Mouse (Mus musculus) liver, embryonic 15.5 days (tissue): ENCODE measurements around the gene Fbxw7. TPM values are rescaled to one million over a fixed set of nuclear protein-coding genes. Genes with fewer than 3 reads are reported as not detected.

Experiments
- ATAC-seq: fragments of 200-750 bp; cut with Nextera tagmentation; 2 replicates; pipeline ENCODE4 v1.8.0; 2017; ENCODE audit warnings: moderate number of reproducible peaks, mild to moderate bottlenecking, moderate library complexity; ENCODE audit not compliant: insufficient read depth
- H3K27ac ChIP-seq: fragments of 300-500 bp; sonication (generic); replicated peaks from 2 replicates; pipeline ENCODE4 v1.5.1; 2015; ENCODE audit warnings: mild to moderate bottlenecking, inconsistent platforms
- H3K27me3 ChIP-seq: fragments of 300-500 bp; sonication (generic); 2 replicates; pipeline ENCODE4 v1.6.1; 2015; ENCODE audit warnings: mild to moderate bottlenecking, inconsistent platforms
- H3K36me3 ChIP-seq: fragments of 300-500 bp; sonication (generic); replicated peaks from 2 replicates; pipeline ENCODE4 v1.6.1; 2015; ENCODE audit warnings: moderate library complexity, mild to moderate bottlenecking, inconsistent platforms
- H3K4me1 ChIP-seq: fragments of 300-500 bp; sonication (generic); replicated peaks from 2 replicates; pipeline ENCODE4 v1.6.1; 2015; ENCODE audit warnings: inconsistent platforms
- H3K4me2 ChIP-seq: fragments of 300-500 bp; sonication (generic); 2 replicates; pipeline ENCODE4 v1.6.1; 2015; ENCODE audit warnings: moderate library complexity, mild to moderate bottlenecking, inconsistent platforms
- H3K4me3 ChIP-seq: fragments of 300-500 bp; sonication (generic); replicated peaks from 2 replicates; pipeline ENCODE4 v1.5.1; 2015; ENCODE audit warnings: mild to moderate bottlenecking, inconsistent platforms
- H3K9ac ChIP-seq: fragments of 300-500 bp; sonication (generic); 2 replicates; pipeline ENCODE4 v1.6.1; 2015; ENCODE audit warnings: moderate library complexity, mild to moderate bottlenecking, inconsistent platforms
- H3K9me3 ChIP-seq: fragments of 300-500 bp; sonication (generic); replicated peaks from 2 replicates; pipeline ENCODE4 v1.6.1; 2016; ENCODE audit warnings: inconsistent platforms
- WGBS: fragments of 180-500 bp; shearing (Covaris S2); methylation state at CpG from one replicate; pipeline ENCODE4 v1.1.7; 2015; ENCODE audit warnings: mixed read lengths; ENCODE audit not compliant: insufficient replicate concordance; 5-methylcytosine and 5-hydroxymethylcytosine counted together
- polyA plus RNA-seq: library from polyadenylated mRNA; unstranded; fragments of >200 nt; fragmentation: Nextera tagmentation; extraction: Ambion mirVana; gene quantifications from 2 replicates; pipeline ENCODE4 v1.2.1, GENCODE M21; 2015

Fbxw7 gene
- polyA plus RNA-seq, 1 experiment from 2014 or later: 3.0 TPM

DNA sequence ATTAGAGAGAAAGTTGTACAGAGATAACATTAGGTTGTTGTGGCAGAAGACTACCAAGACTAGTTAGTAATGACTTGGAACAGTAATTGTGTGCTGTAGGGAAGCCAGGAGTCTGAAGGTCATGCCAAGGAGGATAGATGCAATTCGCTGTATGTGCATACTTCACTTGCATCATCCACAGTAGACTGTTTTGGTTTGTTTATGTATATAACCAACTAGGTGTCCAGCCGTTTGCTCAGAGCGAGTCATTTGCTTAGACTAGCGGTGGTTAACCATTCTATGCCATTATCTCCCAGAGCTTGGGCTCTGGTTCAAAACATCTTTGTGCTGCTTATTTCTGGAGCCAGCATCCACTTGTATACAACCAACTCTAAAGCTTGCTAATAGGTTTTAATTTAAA is 134.3 kb downstream of the Fbxw7 start:
- H3K4me3 ChIP-seq: no peak overlapping the region
- no peak overlapping the region for H3K4me2 ChIP-seq
- peaks cover 6% of the 10 kb centered on the region; the same call in 1 of the 2 replicates for H3K4me1 ChIP-seq
- 84% methylated on average over 4 of the region's 4 CpGs for WGBS
- no peak overlapping the region for H3K9ac ChIP-seq
- H3K27me3 ChIP-seq: no peaks in the 10 kb centered on the region
- no peak for ATAC-seq
- H3K36me3 ChIP-seq: no peaks in the 10 kb centered on the region
- H3K27ac ChIP-seq: no peak overlapping the region
- no peaks in the 10 kb centered on the region for H3K9me3 ChIP-seq

DNA sequence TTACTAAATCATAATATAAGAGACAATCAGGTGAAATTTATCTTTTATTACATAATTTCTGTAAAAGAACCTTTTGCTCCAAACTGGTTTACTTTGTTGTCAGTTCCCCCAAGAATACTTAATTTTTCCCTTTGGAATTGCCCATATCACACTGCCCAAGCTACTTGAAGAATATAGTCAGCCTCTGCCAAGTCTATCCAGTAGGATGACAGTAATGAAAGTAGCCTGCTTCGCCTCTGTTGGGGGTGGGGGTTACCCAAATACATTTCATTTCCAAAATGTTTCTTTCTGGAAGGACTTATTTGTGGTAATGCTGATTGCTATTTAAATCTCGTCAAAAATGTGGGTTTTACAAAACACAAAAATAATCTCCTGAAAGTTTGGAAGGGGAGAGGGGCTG is 136.6 kb downstream of the Fbxw7 start:
- no peak overlapping the region for H3K4me2 ChIP-seq
- no peaks in the 10 kb centered on the region for H3K9me3 ChIP-seq
- H3K9ac ChIP-seq: no peak overlapping the region
- 70% methylated on average over 2 of the region's 2 CpGs for WGBS
- H3K27ac ChIP-seq: no peak overlapping the region
- no peaks in the 10 kb centered on the region for H3K36me3 ChIP-seq
- no peaks in the 10 kb centered on the region for H3K4me1 ChIP-seq
- no peak overlapping the region for H3K4me3 ChIP-seq
- no peak for ATAC-seq
- no peaks in the 10 kb centered on the region for H3K27me3 ChIP-seq

DNA sequence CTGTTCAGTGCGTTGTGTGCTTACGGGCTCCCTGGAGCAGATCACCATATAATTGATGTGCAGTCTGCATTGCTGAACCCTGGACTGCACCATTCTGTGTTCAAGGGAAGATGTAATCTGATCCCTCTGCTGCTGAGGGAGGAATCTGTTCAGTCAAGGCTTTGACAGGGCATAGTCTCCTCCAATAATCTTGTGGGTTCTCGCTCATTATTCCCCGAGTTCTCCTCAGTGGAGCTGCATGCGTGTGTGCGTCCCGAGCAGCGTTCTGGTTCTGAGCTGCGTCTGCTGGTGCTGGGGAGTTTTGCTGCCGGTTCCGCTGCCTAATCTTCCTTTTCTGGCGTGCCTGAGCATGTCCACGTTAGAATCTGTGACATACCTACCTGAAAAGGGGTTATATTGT is 137.1 kb downstream of the Fbxw7 start:
- Histone ChIP-seq H3K27me3 (no peaks in the 10 kb centered on the region), H3K4me3 (no peak overlapping the region), H3K4me2 (no peak overlapping the region), H3K36me3 (no peaks in the 10 kb centered on the region), H3K4me1 (no peaks in the 10 kb centered on the region), H3K9ac (no peak overlapping the region), H3K27ac (no peak overlapping the region), H3K9me3 (no peaks in the 10 kb centered on the region)
- no peak for ATAC-seq
- 73% methylated on average over 13 of the region's 13 CpGs for WGBS

GRCm38 (mm10) chr3:84952585-84953187 is 137.6 kb downstream of the Fbxw7 start:
- WGBS: 71% methylated on average over 7 of the region's 7 CpGs
- Histone ChIP-seq H3K4me3 (no peak overlapping the region), H3K9ac (no peak overlapping the region), H3K27me3 (no peaks in the 10 kb centered on the region), H3K27ac (no peak overlapping the region), H3K36me3 (no peaks in the 10 kb centered on the region), H3K4me2 (no peak overlapping the region), H3K4me1 (no peaks in the 10 kb centered on the region), H3K9me3 (no peaks in the 10 kb centered on the region)
- ATAC-seq: no peak

DNA sequence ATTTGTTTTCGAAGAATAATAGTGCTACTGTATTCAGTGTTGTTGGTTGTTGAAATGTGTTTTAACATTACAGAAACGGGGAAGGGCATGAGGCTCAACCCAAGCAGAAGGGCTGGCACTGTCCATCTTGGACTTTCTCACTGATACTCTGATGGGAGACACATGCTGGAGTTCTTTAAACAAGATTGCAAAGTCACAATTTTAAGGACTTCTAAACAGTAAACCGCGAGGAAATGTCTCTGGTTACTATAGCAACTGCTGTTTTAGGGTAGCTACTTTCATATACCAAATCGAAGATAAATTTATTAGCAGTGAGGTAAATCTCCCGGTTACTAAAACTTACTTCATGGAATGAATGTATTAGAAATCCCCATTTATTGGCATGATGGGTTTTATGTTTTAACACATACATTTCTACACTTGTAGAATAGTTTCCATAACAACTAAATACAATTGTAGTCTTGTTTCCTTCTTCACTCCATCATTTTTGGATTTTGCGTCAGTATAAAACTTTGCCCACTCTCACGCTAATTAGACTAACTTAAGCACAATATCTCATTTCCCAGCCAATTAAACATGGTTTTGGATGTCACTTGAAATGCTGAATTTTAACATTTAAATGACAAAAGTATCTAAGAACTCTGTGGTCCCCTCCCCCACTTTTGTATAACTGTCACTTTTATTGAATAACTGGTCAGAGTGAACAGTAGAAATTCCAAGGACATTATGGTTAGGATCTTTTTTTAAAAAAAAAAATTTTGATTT is 140.1 kb downstream of the Fbxw7 start:
- WGBS: 83% methylated on average over 8 of the region's 8 CpGs
- H3K9me3 ChIP-seq: no peaks in the 10 kb centered on the region
- no peak for ATAC-seq
- no peaks in the 10 kb centered on the region; the same call in 1 of the 2 replicates for H3K36me3 ChIP-seq
- no peaks in the 10 kb centered on the region for H3K27me3 ChIP-seq
- no peak overlapping the region for H3K4me3 ChIP-seq
- H3K9ac ChIP-seq: no peak overlapping the region
- no peak overlapping the region for H3K4me2 ChIP-seq
- H3K4me1 ChIP-seq: no peaks in the 10 kb centered on the region
- H3K27ac ChIP-seq: no peak overlapping the region

DNA sequence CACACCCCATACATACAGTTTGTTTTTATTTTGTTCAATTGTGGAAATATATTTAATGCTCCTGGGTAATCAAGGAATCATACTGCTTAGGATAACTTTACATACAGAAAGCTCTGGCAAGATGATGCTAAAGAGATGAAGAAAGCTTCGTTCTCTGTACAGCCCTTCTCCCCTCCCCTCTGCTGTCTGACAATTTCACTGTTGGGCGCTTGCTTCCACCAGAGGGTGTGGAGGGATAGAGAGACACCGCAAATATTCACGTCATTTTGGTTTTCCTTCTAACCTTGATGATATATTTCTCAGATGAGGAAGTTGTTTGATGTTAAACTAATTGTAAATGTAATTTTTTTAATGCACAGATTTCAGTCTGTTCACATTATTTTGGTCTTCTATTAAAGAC is 140.8 kb downstream of the Fbxw7 start:
- WGBS: 75% methylated on average over 4 of the region's 4 CpGs
- H3K9me3 ChIP-seq: no peaks in the 10 kb centered on the region
- no peak for ATAC-seq
- H3K4me3 ChIP-seq: no peak overlapping the region
- no peak overlapping the region for H3K4me2 ChIP-seq
- H3K36me3 ChIP-seq: peaks cover 2% of the 10 kb centered on the region; the same call in 1 of the 2 replicates
- no peaks in the 10 kb centered on the region for H3K4me1 ChIP-seq
- no peak overlapping the region for H3K9ac ChIP-seq
- H3K27ac ChIP-seq: no peak overlapping the region
- H3K27me3 ChIP-seq: no peaks in the 10 kb centered on the region

DNA sequence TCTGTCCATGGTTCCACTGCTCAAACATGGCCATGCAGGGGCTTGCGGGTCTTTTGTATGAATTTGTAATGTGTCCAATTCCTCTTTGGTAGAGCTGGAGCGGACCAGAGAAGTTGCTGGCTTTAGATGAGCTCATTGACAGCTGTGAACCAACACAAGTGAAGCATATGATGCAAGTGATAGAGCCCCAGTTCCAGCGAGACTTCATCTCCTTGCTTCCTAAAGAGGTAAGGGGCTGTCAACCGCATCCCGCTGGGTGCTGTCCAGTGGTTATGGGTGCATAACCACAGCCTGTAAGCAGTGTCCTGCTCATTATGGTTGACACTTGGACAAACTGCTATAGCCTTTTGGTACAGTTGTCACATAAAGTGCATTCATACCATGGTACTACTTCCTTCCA is 150.1 kb downstream of the Fbxw7 start:
- Histone ChIP-seq H3K36me3 (peaks cover 13% of the 10 kb centered on the region; the same call in 1 of the 2 replicates), H3K9me3 (no peaks in the 10 kb centered on the region), H3K4me3 (no peak overlapping the region), H3K27ac (no peak overlapping the region), H3K9ac (no peak overlapping the region), H3K4me1 (no peaks in the 10 kb centered on the region), H3K27me3 (no peaks in the 10 kb centered on the region), H3K4me2 (no peak overlapping the region)
- ATAC-seq: no peak
- 81% methylated on average over 5 of the region's 5 CpGs for whole genome bisulfite sequencing

GRCm38 (mm10) chr3:84967364-84967763 is 152.3 kb downstream of the Fbxw7 start:
- no peak overlapping the region for H3K4me2 ChIP-seq
- peaks cover 8% of the 10 kb centered on the region; the same call in 1 of the 2 replicates for H3K36me3 ChIP-seq
- H3K9me3 ChIP-seq: no peaks in the 10 kb centered on the region
- no peaks in the 10 kb centered on the region for H3K4me1 ChIP-seq
- H3K27ac ChIP-seq: no peak overlapping the region
- no peak overlapping the region for H3K9ac ChIP-seq
- no peak for ATAC-seq
- no peak overlapping the region for H3K4me3 ChIP-seq
- no peaks in the 10 kb centered on the region for H3K27me3 ChIP-seq
- 88% methylated on average over 4 of the region's 4 CpGs for WGBS

GRCm38 (mm10) chr3:84971561-84971960 is 156.5 kb downstream of the Fbxw7 start:
- H3K4me2 ChIP-seq: no peak overlapping the region
- no peaks in the 10 kb centered on the region for H3K27me3 ChIP-seq
- WGBS: 69% methylated on average over 5 of the region's 5 CpGs
- H3K27ac ChIP-seq: no peak overlapping the region
- no peak for ATAC-seq
- H3K9ac ChIP-seq: no peak overlapping the region
- H3K9me3 ChIP-seq: no peaks in the 10 kb centered on the region
- no peaks in the 10 kb centered on the region for H3K4me1 ChIP-seq
- no peak overlapping the region for H3K4me3 ChIP-seq
- H3K36me3 ChIP-seq: peaks cover 26% of the 10 kb centered on the region; the same call in 1 of the 2 replicates

DNA sequence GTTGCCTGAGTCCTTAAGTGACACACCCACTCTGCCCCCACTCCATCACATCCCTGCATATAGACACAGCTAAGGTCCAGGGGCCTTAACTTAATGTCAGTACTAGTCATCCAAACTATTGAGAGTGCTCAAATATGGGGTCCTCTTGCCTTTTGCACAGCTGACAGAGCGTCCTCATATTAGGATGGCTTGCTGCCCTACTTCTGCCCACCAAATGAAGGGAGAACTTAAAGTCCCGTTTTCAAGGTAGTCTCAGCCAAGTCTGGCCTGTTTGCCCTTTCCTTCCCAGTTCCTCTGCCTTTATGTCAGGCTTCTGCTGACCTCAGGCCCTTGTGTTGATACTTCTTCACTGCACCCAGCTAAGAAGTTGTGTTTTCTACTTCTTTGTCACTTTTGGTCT is 157.8 kb downstream of the Fbxw7 start:
- no peaks in the 10 kb centered on the region for H3K27me3 ChIP-seq
- peaks cover 35% of the 10 kb centered on the region for H3K36me3 ChIP-seq
- H3K4me3 ChIP-seq: no peak overlapping the region
- ATAC-seq: no peak
- H3K9me3 ChIP-seq: no peaks in the 10 kb centered on the region
- no peak overlapping the region for H3K27ac ChIP-seq
- H3K4me1 ChIP-seq: no peaks in the 10 kb centered on the region
- H3K9ac ChIP-seq: no peak overlapping the region
- WGBS: 84% methylated on average over 2 of the region's 2 CpGs
- no peak overlapping the region for H3K4me2 ChIP-seq

GRCm38 (mm10) chr3:84974193-84974592 is 159.1 kb downstream of the Fbxw7 start:
- ATAC-seq: no peak

More at GRCm38 (mm10) chr3:84974193-84974592, 159.1 kb downstream of the Fbxw7 start:
- H3K4me1 ChIP-seq: no peaks in the 10 kb centered on the region
- 87% methylated on average over 9 of the region's 9 CpGs for WGBS
- H3K9ac ChIP-seq: no peak overlapping the region
- no peaks in the 10 kb centered on the region for H3K27me3 ChIP-seq
- H3K4me3 ChIP-seq: no peak overlapping the region
- no peaks in the 10 kb centered on the region for H3K9me3 ChIP-seq
- H3K36me3 ChIP-seq: peaks cover 39% of the 10 kb centered on the region
- H3K27ac ChIP-seq: no peak overlapping the region
- H3K4me2 ChIP-seq: no peak overlapping the region
